Mouse (Mus musculus): ENCODE results near the gene Cdk6. TPM values are rescaled to one million over a fixed set of nuclear protein-coding genes. Genes with fewer than 3 reads are reported as not detected.

The Cdk6 gene
- polyA plus RNA-seq, 1 experiment from 2014 or later = 16.0 TPM

- H3K4me2 ChIP-seq (ENCODE audit: low read depth, low read length) = no peak overlapping the region
- H3K36me3 ChIP-seq (ENCODE audit: control insufficient read depth, insufficient read depth) = 0 out of 2 replicates have a peak, but pooled peaks cover 3% of the 10 kb centered on the region
- 81% methylated on average over 8 of the region's 8 CpGs for WGBS (ENCODE audit: insufficient replicate concordance)
- H3K27ac ChIP-seq (ENCODE audit: low read length) = no peak overlapping the region
- H3K27me3 ChIP-seq (ENCODE audit: control insufficient read depth, insufficient read depth, low read depth, low read length) = no peaks in the 10 kb centered on the region
- no peak overlapping the region for H3K4me3 ChIP-seq (ENCODE audit: low read depth, low read length)
- H3K9me3 ChIP-seq (replicated peaks; ENCODE audit: control insufficient read depth, low read length) = no peaks in the 10 kb centered on the region
- ATAC-seq (ENCODE audit: low read depth) = no peak
- H3K4me1 ChIP-seq (ENCODE audit: control insufficient read depth, low read depth, low read length) = no peaks in the 10 kb centered on the region
- no peak overlapping the region for H3K9ac ChIP-seq (ENCODE audit: low read depth, low read length)
Observed at GRCm38 (mm10) chr5:3478216-3478615, 136.9 kb downstream of the Cdk6 start.

- Histone ChIP-seq H3K9ac (ENCODE audit: low read depth, low read length) (no peak overlapping the region), H3K36me3 (ENCODE audit: control insufficient read depth, insufficient read depth) (0 out of 2 replicates have a peak, but pooled peaks cover 3% of the 10 kb centered on the region), H3K4me3 (ENCODE audit: low read depth, low read length) (no peak overlapping the region), H3K4me2 (ENCODE audit: low read depth, low read length) (no peak overlapping the region), H3K9me3 (replicated peaks; ENCODE audit: control insufficient read depth, low read length) (no peaks in the 10 kb centered on the region), H3K27me3 (ENCODE audit: control insufficient read depth, insufficient read depth, low read depth, low read length) (no peaks in the 10 kb centered on the region), H3K27ac (ENCODE audit: low read length) (no peak overlapping the region), H3K4me1 (ENCODE audit: control insufficient read depth, low read depth, low read length) (no peaks in the 10 kb centered on the region)
- 73% methylated on average over 7 of the region's 7 CpGs for WGBS (ENCODE audit: insufficient replicate concordance)
- no peak for ATAC-seq (ENCODE audit: low read depth)
Observed at GRCm38 (mm10) chr5:3479016-3479795, 137.9 kb downstream of the Cdk6 start.

DNA sequence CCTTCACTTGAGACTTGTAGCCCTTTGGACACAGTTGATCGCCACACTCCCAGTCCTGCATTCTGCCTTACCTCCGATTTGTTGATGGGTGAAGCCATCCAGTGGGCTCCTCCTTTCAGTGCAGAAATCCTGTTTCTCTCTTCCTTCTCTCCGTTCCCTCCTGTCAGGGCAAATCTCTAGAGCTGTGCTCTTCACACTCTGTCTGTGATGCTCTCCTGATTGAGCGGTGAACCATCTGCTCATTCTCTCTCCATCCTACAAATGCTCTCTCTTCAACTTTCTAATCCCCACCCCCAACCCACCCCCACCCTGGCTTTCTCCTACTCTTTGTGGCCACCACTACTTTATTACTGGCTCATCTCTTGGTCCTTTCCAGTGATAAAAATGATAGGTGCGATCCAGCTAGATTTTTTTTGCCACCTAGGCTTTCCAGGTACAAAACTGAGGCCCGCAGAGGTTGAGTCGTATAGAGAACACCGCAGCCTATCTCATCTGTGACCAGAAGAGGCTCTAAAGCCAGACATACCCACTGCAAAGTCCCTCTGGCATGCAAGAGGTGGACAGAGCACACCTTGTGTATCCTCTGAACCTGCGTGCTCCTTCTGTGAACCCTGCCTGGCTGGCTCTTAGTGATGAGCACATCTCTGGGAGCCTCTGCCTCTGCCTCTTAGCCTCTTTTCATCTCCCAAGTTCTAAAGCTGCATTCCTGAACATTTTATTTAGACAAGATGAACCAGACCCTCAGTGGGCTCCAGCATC is 139.5 kb downstream of the Cdk6 start:
- 87% methylated on average over 9 of the region's 9 CpGs for WGBS (ENCODE audit: insufficient replicate concordance)
- H3K4me2 ChIP-seq (ENCODE audit: low read depth, low read length) = no peak overlapping the region
- H3K4me3 ChIP-seq (ENCODE audit: low read depth, low read length) = no peak overlapping the region
- 0 out of 2 replicates have a peak, but pooled peaks cover 3% of the 10 kb centered on the region for H3K36me3 ChIP-seq (ENCODE audit: control insufficient read depth, insufficient read depth)
- ATAC-seq (ENCODE audit: low read depth) = no peak
- H3K9me3 ChIP-seq (replicated peaks; ENCODE audit: control insufficient read depth, low read length) = no peaks in the 10 kb centered on the region
- no peaks in the 10 kb centered on the region for H3K27me3 ChIP-seq (ENCODE audit: control insufficient read depth, insufficient read depth, low read depth, low read length)
- H3K9ac ChIP-seq (ENCODE audit: low read depth, low read length) = no peak overlapping the region
- H3K27ac ChIP-seq (ENCODE audit: low read length) = no peak overlapping the region
- no peaks in the 10 kb centered on the region for H3K4me1 ChIP-seq (ENCODE audit: control insufficient read depth, low read depth, low read length)

DNA sequence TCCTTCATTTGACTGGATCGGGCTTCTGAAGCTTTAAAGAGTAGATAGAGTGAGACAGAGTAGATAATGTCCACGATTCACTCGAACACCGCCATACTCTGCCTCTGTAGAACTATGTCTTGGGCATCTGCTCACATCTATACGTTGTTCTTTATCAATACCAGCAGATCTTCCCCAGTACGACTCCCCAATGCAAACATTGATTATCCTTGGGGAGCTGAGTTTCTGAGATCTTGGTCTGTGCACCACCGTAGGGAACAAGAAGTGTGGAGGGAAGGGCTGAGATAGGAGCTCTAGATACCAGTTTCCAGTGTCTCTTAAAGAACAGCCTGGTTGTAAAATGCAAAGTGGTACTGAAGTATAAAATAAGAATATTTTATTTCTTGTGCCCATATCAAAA is 141.2 kb downstream of the Cdk6 start:
- no peaks in the 10 kb centered on the region for H3K36me3 ChIP-seq (ENCODE audit: control insufficient read depth, insufficient read depth)
- H3K9ac ChIP-seq (ENCODE audit: low read depth, low read length) = no peak overlapping the region
- H3K27ac ChIP-seq (ENCODE audit: low read length) = no peak overlapping the region
- no peak for ATAC-seq (ENCODE audit: low read depth)
- H3K4me2 ChIP-seq (ENCODE audit: low read depth, low read length) = no peak overlapping the region
- H3K4me1 ChIP-seq (ENCODE audit: control insufficient read depth, low read depth, low read length) = no peaks in the 10 kb centered on the region
- H3K9me3 ChIP-seq (replicated peaks; ENCODE audit: control insufficient read depth, low read length) = no peaks in the 10 kb centered on the region
- WGBS (ENCODE audit: insufficient replicate concordance) = 28% methylated on average over 7 of the region's 7 CpGs
- H3K27me3 ChIP-seq (ENCODE audit: control insufficient read depth, insufficient read depth, low read depth, low read length) = no peaks in the 10 kb centered on the region
- no peak overlapping the region for H3K4me3 ChIP-seq (ENCODE audit: low read depth, low read length)

- no peak overlapping the region for H3K27ac ChIP-seq (ENCODE audit: low read length)
- no peak for ATAC-seq (ENCODE audit: low read depth)
- no peaks in the 10 kb centered on the region for H3K9me3 ChIP-seq (replicated peaks; ENCODE audit: control insufficient read depth, low read length)
- no peaks in the 10 kb centered on the region for H3K36me3 ChIP-seq (ENCODE audit: control insufficient read depth, insufficient read depth)
- H3K9ac ChIP-seq (ENCODE audit: low read depth, low read length) = no peak overlapping the region
- H3K4me2 ChIP-seq (ENCODE audit: low read depth, low read length) = no peak overlapping the region
- 34% methylated on average over 5 of the region's 5 CpGs for WGBS (ENCODE audit: insufficient replicate concordance)
- peaks cover 2% of the 10 kb centered on the region; the same call in 1 of the 2 replicates for H3K4me1 ChIP-seq (ENCODE audit: control insufficient read depth, low read depth, low read length)
- H3K27me3 ChIP-seq (ENCODE audit: control insufficient read depth, insufficient read depth, low read depth, low read length) = no peaks in the 10 kb centered on the region
- no peak overlapping the region for H3K4me3 ChIP-seq (ENCODE audit: low read depth, low read length)
Observed at GRCm38 (mm10) chr5:3483054-3483722, 141.9 kb downstream of the Cdk6 start.

GRCm38 (mm10) chr5:3486579-3487282 is 145.4 kb downstream of the Cdk6 start:
- Histone ChIP-seq H3K36me3 (ENCODE audit: control insufficient read depth, insufficient read depth) (no peaks in the 10 kb centered on the region), H3K9me3 (replicated peaks; ENCODE audit: control insufficient read depth, low read length) (no peaks in the 10 kb centered on the region), H3K27ac (ENCODE audit: low read length) (no peak overlapping the region), H3K4me2 (ENCODE audit: low read depth, low read length) (no peak overlapping the region), H3K4me1 (ENCODE audit: control insufficient read depth, low read depth, low read length) (peaks cover 10% of the 10 kb centered on the region), H3K27me3 (ENCODE audit: control insufficient read depth, insufficient read depth, low read depth, low read length) (no peaks in the 10 kb centered on the region), H3K9ac (ENCODE audit: low read depth, low read length) (no peak overlapping the region), H3K4me3 (ENCODE audit: low read depth, low read length) (no peak overlapping the region)
- ATAC-seq (ENCODE audit: low read depth) = no peak
- 54% methylated on average over 7 of the region's 7 CpGs for WGBS (ENCODE audit: insufficient replicate concordance)

DNA sequence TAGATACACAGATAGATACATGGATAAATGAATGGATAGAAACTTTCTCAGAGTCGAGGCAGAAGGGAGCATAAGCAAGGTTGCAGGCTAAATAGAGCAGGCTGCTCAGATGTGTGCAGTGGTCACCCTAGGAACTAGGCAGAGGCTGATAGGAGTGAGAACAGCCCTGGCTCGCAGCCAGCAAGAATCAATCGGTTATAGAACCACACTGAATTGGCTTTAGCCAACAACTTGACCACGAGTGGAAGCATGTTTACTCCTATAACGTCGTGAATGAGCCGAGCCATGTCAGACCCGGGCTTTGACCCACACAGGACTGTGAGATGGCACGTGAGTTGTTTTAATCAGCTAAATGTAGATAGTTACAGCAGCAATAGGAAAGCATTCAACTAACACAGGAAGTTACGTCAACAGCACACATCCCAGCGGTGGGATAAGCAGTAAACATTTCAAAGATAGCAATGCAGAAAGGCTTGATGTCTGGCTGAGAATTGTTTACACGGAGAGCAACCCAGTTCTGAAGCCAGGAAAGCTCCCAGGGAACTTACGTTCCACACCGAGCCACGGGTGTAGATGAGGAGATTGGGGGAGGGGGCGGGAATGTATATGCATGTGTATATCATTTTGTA is 147.0 kb downstream of the Cdk6 start:
- WGBS (ENCODE audit: insufficient replicate concordance) = 60% methylated on average over 16 of the region's 16 CpGs
- H3K4me2 ChIP-seq (ENCODE audit: low read depth, low read length) = peak overlapping the region; percentile 30; the same call in 1 of the 2 replicates
- peak; percentile 17; the same call in 1 of the 2 replicates for ATAC-seq (ENCODE audit: low read depth)
- no peak overlapping the region for H3K4me3 ChIP-seq (ENCODE audit: low read depth, low read length)
- H3K27me3 ChIP-seq (ENCODE audit: control insufficient read depth, insufficient read depth, low read depth, low read length) = no peaks in the 10 kb centered on the region
- no peak overlapping the region for H3K27ac ChIP-seq (ENCODE audit: low read length)
- H3K4me1 ChIP-seq (ENCODE audit: control insufficient read depth, low read depth, low read length) = peaks cover 13% of the 10 kb centered on the region
- H3K9ac ChIP-seq (ENCODE audit: low read depth, low read length) = no peak overlapping the region
- no peaks in the 10 kb centered on the region for H3K9me3 ChIP-seq (replicated peaks; ENCODE audit: control insufficient read depth, low read length)
- H3K36me3 ChIP-seq (ENCODE audit: control insufficient read depth, insufficient read depth) = no peaks in the 10 kb centered on the region

DNA sequence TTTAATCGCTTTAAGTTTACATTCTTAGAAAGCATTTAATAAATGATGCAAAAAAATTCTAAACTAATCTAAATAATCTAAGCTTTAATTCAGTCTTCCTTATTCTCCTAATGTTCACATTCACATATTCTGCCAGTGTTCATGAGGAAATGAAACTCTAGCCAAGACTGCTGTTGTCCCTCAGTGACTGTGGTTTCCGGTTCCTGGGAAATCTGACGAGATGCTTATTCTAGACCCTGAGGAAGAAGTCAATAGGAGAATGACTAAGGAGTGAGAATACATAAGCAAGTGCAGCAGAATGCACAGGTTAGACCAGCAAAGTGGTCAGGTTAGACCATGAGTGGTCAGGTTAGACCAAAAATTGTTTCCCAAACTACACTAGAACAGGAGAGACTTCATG is 149.1 kb downstream of the Cdk6 start:
- Histone ChIP-seq H3K27ac (ENCODE audit: low read length) (no peak overlapping the region), H3K4me2 (ENCODE audit: low read depth, low read length) (no peak overlapping the region), H3K4me1 (ENCODE audit: control insufficient read depth, low read depth, low read length) (peaks cover 13% of the 10 kb centered on the region), H3K4me3 (ENCODE audit: low read depth, low read length) (no peak overlapping the region), H3K9me3 (replicated peaks; ENCODE audit: control insufficient read depth, low read length) (no peaks in the 10 kb centered on the region), H3K36me3 (ENCODE audit: control insufficient read depth, insufficient read depth) (no peaks in the 10 kb centered on the region), H3K27me3 (ENCODE audit: control insufficient read depth, insufficient read depth, low read depth, low read length) (no peaks in the 10 kb centered on the region), H3K9ac (ENCODE audit: low read depth, low read length) (no peak overlapping the region)
- WGBS (ENCODE audit: insufficient replicate concordance) = 63% methylated on average over 3 of the region's 3 CpGs
- ATAC-seq (ENCODE audit: low read depth) = no peak
